25 mouse cellular contexts compared by ENCODE assay signal in the genomic region with DNA sequence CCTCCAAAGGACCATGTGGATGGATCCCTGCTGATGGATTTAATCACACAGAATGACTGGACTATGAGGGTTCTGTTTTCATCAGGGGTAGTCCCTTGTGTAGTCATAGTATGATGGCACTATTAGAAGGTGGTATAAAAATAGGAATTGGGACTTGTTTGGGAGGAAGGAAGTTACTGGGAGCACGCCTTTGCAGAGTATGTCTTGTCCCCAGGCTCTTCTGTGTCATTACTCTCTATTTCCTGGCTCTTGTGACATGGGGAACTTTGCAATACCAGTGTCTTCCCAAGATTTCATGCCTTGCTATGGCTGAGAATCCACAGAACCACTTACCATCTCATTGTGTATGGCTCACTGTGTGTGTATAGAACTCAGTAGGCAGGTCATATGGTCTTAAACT. TPM values are rescaled to one million over a fixed set of nuclear protein-coding genes. Genes with fewer than 3 reads are reported as not detected.
"Had no signal": no experiment of that assay in that cellular context is flagged by ENCODE, and none has a peak within 500 bp of the region (broad histone marks: within the 10 kb centered on the region; RNA-seq: fewer than 3 reads in every experiment).

No protein-coding gene starts in this region.

- ATAC-seq: intestine, postnatal 0 days; midbrain, embryonic 13.5 days; midbrain, embryonic 16.5 days had no signal

- H3K36me3 ChIP-seq: liver, embryonic 15.5 days had no signal

- H3K27me3 ChIP-seq: kidney, embryonic 15.5 days; limb, embryonic 13.5 days; liver, embryonic 15.5 days; megakaryocyte, embryonic 14.5 days; midbrain, embryonic 13.5 days; neural tube, embryonic 13.5 days; stomach, embryonic 15.5 days had no signal

- H3K9ac ChIP-seq: kidney, embryonic 15.5 days; limb, embryonic 13.5 days; liver, embryonic 15.5 days; lung, embryonic 14.5 days; midbrain, embryonic 13.5 days; neural tube, embryonic 13.5 days; stomach, embryonic 15.5 days had no signal

- H3K27ac ChIP-seq: kidney, embryonic 15.5 days; limb, embryonic 10.5 days; limb, embryonic 13.5 days; liver, embryonic 15.5 days; midbrain, embryonic 10.5 days; midbrain, embryonic 13.5 days; neural tube, embryonic 13.5 days; stomach, embryonic 15.5 days had no signal

- H3K4me2 ChIP-seq: kidney, embryonic 15.5 days; limb, embryonic 13.5 days; liver, embryonic 15.5 days; lung, embryonic 14.5 days; midbrain, embryonic 13.5 days; neural tube, embryonic 13.5 days; stomach, embryonic 15.5 days had no signal

- DNase-seq: kidney, adult 8-10 months; kidney, postnatal 10 days; kidney, postnatal 4 days; layer of hippocampus, adult 9-11 months; liver; lung, embryonic 14.5 days; lung, postnatal 10 days; retina, postnatal 1 day; right cerebral cortex, postnatal 25 days; spleen, adult 18-20 months; thymus, postnatal 25 days had no signal

- H3K9me3 ChIP-seq: kidney, embryonic 15.5 days; limb, embryonic 10.5 days; limb, embryonic 13.5 days; liver, embryonic 15.5 days; megakaryocyte, embryonic 14.5 days; midbrain, embryonic 10.5 days; midbrain, embryonic 13.5 days; neural tube, embryonic 13.5 days; stomach, embryonic 15.5 days had no signal

- H3K4me1 ChIP-seq: kidney, embryonic 15.5 days; limb, embryonic 10.5 days; limb, embryonic 13.5 days; liver, embryonic 15.5 days; midbrain, embryonic 10.5 days; midbrain, embryonic 13.5 days; neural tube, embryonic 13.5 days; stomach, embryonic 15.5 days had no signal

- H3K4me3 ChIP-seq: kidney, embryonic 15.5 days; limb, embryonic 10.5 days; limb, embryonic 13.5 days; liver, embryonic 15.5 days; megakaryocyte, embryonic 14.5 days; midbrain, embryonic 10.5 days; midbrain, embryonic 13.5 days; myocyte; neural tube, embryonic 13.5 days; stomach, embryonic 15.5 days had no signal

RNA-seq across cellular contexts. Expression of gene Kcnrg, which starts 58.6 kb away (rescaled TPM):
- total RNA-seq: monocyte, adult 5-6 weeks; neutrophil, adult 5-6 weeks had no signal
